Mouse (Mus musculus): ENCODE measurements around the gene Ift27. TPM values are rescaled to one million over a fixed set of nuclear protein-coding genes. Genes with fewer than 3 reads are reported as not detected.

Gene Ift27
- polyA plus RNA-seq, 1 experiment: 27.5 TPM

DNA sequence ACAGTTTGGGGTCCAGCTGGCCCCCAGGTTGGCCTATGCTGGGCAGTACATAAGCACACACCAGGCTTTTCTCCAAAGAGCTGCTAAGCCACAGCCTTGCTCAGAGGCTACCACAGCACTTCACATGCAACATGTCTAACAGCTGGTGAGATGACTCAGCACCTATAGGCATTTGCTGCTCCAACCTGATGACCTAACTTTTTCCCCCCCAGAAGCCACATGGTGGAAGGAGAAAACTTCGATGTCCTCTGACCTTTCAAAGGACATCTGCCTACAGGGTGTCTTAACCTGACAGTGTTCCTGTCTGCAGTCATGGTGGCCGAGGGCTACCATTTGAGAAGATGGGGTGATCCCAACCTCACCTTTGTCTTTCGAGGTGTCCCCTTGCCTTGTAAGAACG is 11.7 kb upstream of the Ift27 start:
- TF ChIP-seq POLR2A (IDR thresholded peaks at IDR 0.05; ENCODE audit: low read depth, low read length): no peak
- TF ChIP-seq CTCF (IDR thresholded peaks at IDR 0.05; ENCODE audit: extremely low read depth, insufficient read depth, insufficient read length, insufficient replicate concordance): no peak
- Histone ChIP-seq H3K36me3 (ENCODE audit: control insufficient read depth, insufficient read depth, low read length) (no peaks in the 10 kb centered on the region), H3K27me3 (ENCODE audit: control insufficient read depth, insufficient read depth, low read length) (no peaks in the 10 kb centered on the region)

GRCm38 (mm10) chr15:78184855-78185254 is 10.9 kb upstream of the Ift27 start:
- no peak overlapping the region for H3K4me3 ChIP-seq (ENCODE audit: extremely low read depth, insufficient read depth, insufficient read length)
- WGBS: 6% methylated on average over 10 of the region's 10 CpGs
- H3K36me3 ChIP-seq (ENCODE audit: control insufficient read depth, insufficient read depth, low read length): no peaks in the 10 kb centered on the region
- DNase-seq (ENCODE audit: low read depth in 1 of 2, low spot score in 2 of 2): peak in 1 of 2 experiments; percentile 34
- no peaks in the 10 kb centered on the region for H3K4me1 ChIP-seq (ENCODE audit: control insufficient read depth, insufficient read depth, insufficient read length)
- TF ChIP-seq CTCF (IDR thresholded peaks at IDR 0.05; ENCODE audit: extremely low read depth, insufficient read depth, insufficient read length, insufficient replicate concordance) (peak; percentile 46; the same call in 1 of the 2 replicates), POLR2A (IDR thresholded peaks at IDR 0.05; ENCODE audit: low read depth, low read length) (no peak)
- no peak overlapping the region for H3K27ac ChIP-seq (ENCODE audit: insufficient read depth, low read length)
- H3K27me3 ChIP-seq (ENCODE audit: control insufficient read depth, insufficient read depth, low read length): no peaks in the 10 kb centered on the region

More for the DNA sequence above, 11.7 kb upstream of the Ift27 start:
- WGBS: 76% methylated on average over 4 of the region's 4 CpGs
- Histone ChIP-seq H3K4me3 (ENCODE audit: extremely low read depth, insufficient read depth, insufficient read length) (no peak overlapping the region), H3K4me1 (ENCODE audit: control insufficient read depth, insufficient read depth, insufficient read length) (no peaks in the 10 kb centered on the region), H3K27ac (ENCODE audit: insufficient read depth, low read length) (no peak overlapping the region)
- no peak for DNase-seq (ENCODE audit: low read depth in 1 of 2, low spot score in 2 of 2)

GRCm38 (mm10) chr15:78181701-78182405 is 7.9 kb upstream of the Ift27 start:
- no peaks in the 10 kb centered on the region for H3K36me3 ChIP-seq (ENCODE audit: control insufficient read depth, insufficient read depth, low read length)
- 50% methylated on average over 8 of the region's 8 CpGs for WGBS
- TF ChIP-seq CTCF (IDR thresholded peaks at IDR 0.05; ENCODE audit: extremely low read depth, insufficient read depth, insufficient read length, insufficient replicate concordance) (no peak), POLR2A (IDR thresholded peaks at IDR 0.05; ENCODE audit: low read depth, low read length) (no peak)
- DNase-seq (ENCODE audit: low read depth in 1 of 2, low spot score in 2 of 2): no peak
- H3K4me3 ChIP-seq (ENCODE audit: extremely low read depth, insufficient read depth, insufficient read length): no peak overlapping the region
- no peaks in the 10 kb centered on the region for H3K4me1 ChIP-seq (ENCODE audit: control insufficient read depth, insufficient read depth, insufficient read length)
- no peak overlapping the region for H3K27ac ChIP-seq (ENCODE audit: insufficient read depth, low read length)
- H3K27me3 ChIP-seq (ENCODE audit: control insufficient read depth, insufficient read depth, low read length): no peaks in the 10 kb centered on the region

DNA sequence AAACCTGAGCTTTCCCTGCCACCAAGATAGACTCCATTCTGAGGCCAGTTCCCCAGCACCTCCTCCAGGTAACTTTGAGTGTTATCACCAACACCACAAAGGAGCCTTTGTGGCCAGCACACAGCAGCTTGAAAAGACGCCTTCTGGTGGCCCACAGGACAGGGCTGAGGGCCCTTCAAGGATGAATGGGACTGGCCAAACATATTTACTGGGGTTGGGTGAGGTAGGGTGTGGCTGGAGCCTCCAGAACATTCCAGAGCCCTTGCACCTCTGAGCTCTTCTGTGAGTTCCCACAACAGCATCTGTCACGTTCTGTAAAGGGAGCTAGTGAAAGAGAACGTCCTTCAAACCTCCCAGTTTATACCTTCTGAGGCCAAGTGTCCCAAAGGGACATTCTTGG is 5.9 kb upstream of the Ift27 start:
- no peak for TF ChIP-seq CTCF (IDR thresholded peaks at IDR 0.05; ENCODE audit: extremely low read depth, insufficient read depth, insufficient read length, insufficient replicate concordance)
- TF ChIP-seq POLR2A (IDR thresholded peaks at IDR 0.05; ENCODE audit: low read depth, low read length): no peak
- DNase-seq (ENCODE audit: low read depth in 1 of 2, low spot score in 2 of 2): no peak
- Histone ChIP-seq H3K27ac (ENCODE audit: insufficient read depth, low read length) (no peak overlapping the region), H3K4me1 (ENCODE audit: control insufficient read depth, insufficient read depth, insufficient read length) (no peaks in the 10 kb centered on the region), H3K36me3 (ENCODE audit: control insufficient read depth, insufficient read depth, low read length) (no peaks in the 10 kb centered on the region), H3K4me3 (ENCODE audit: extremely low read depth, insufficient read depth, insufficient read length) (no peak overlapping the region), H3K27me3 (ENCODE audit: control insufficient read depth, insufficient read depth, low read length) (no peaks in the 10 kb centered on the region)
- 88% methylated on average over 3 of the region's 3 CpGs for WGBS

DNA sequence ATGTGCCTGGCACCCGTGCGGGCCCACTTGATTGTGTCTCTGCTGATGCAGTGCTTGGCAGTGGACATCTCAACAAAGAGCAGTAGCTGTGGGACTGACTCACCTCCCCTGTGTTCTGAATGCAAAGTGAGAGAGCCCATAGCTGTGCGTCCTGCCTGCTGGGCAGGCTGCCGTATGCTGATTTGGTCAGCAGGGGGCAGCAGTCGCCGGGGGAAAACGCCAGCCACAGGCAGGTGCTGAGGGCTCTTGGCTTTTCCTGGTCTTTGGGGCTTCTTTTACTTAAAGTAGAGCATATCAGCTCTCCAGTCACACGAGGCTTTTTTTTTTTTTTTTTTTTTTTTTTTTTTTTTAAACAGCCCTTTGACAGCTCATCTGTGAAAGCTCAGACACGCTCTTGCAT is 4.5 kb upstream of the Ift27 start:
- DNase-seq (ENCODE audit: low read depth in 1 of 2, low spot score in 2 of 2): peak in 1 of 2 experiments; percentile 77
- Histone ChIP-seq H3K4me3 (ENCODE audit: extremely low read depth, insufficient read depth, insufficient read length) (no peak overlapping the region), H3K27me3 (ENCODE audit: control insufficient read depth, insufficient read depth, low read length) (no peaks in the 10 kb centered on the region), H3K36me3 (ENCODE audit: control insufficient read depth, insufficient read depth, low read length) (no peaks in the 10 kb centered on the region), H3K4me1 (ENCODE audit: control insufficient read depth, insufficient read depth, insufficient read length) (peaks cover under 1% of the 10 kb centered on the region; the same call in 1 of the 2 replicates), H3K27ac (ENCODE audit: insufficient read depth, low read length) (no peak overlapping the region)
- 4% methylated on average over 9 of the region's 9 CpGs for WGBS
- peak; percentile 98 for TF ChIP-seq CTCF (IDR thresholded peaks at IDR 0.05; ENCODE audit: extremely low read depth, insufficient read depth, insufficient read length, insufficient replicate concordance)
- TF ChIP-seq POLR2A (IDR thresholded peaks at IDR 0.05; ENCODE audit: low read depth, low read length): no peak

DNA sequence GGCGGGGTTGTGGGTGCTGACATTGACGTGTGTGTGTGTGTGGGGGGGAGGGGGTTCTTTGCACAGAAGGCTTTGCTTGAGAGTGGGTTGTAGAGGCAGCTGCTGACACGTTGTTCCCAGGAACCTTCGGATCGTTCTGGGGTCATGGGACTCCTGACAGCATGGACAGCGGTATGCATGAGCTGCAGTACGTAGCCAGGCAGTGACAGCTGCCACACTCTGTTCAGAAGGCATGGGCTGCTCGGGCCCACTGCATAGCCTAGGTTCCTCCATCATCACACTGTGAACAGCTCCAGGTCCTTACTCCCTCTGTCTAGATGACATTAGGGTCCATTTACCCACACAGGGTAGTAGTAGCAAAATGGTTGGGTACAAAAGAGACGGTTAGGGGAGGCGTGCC is 3.4 kb upstream of the Ift27 start:
- peaks cover 9% of the 10 kb centered on the region; the same call in 1 of the 2 replicates for H3K4me1 ChIP-seq (ENCODE audit: control insufficient read depth, insufficient read depth, insufficient read length)
- H3K27me3 ChIP-seq (ENCODE audit: control insufficient read depth, insufficient read depth, low read length): no peaks in the 10 kb centered on the region
- no peak overlapping the region for H3K4me3 ChIP-seq (ENCODE audit: extremely low read depth, insufficient read depth, insufficient read length)
- DNase-seq (ENCODE audit: low read depth in 1 of 2, low spot score in 2 of 2): no peak
- no peaks in the 10 kb centered on the region for H3K36me3 ChIP-seq (ENCODE audit: control insufficient read depth, insufficient read depth, low read length)
- 78% methylated on average over 10 of the region's 10 CpGs for WGBS
- no peak overlapping the region for H3K27ac ChIP-seq (ENCODE audit: insufficient read depth, low read length)
- TF ChIP-seq CTCF (IDR thresholded peaks at IDR 0.05; ENCODE audit: extremely low read depth, insufficient read depth, insufficient read length, insufficient replicate concordance) (no peak), POLR2A (IDR thresholded peaks at IDR 0.05; ENCODE audit: low read depth, low read length) (no peak)

- Histone ChIP-seq H3K27me3 (ENCODE audit: control insufficient read depth, insufficient read depth, low read length) (no peaks in the 10 kb centered on the region), H3K4me1 (ENCODE audit: control insufficient read depth, insufficient read depth, insufficient read length) (peaks cover 20% of the 10 kb centered on the region; the same call in 1 of the 2 replicates), H3K36me3 (ENCODE audit: control insufficient read depth, insufficient read depth, low read length) (no peaks in the 10 kb centered on the region), H3K27ac (ENCODE audit: insufficient read depth, low read length) (peak overlapping the region; percentile 53; the same call in 1 of the 2 replicates), H3K4me3 (ENCODE audit: extremely low read depth, insufficient read depth, insufficient read length) (peak overlapping the region; percentile 5; the same call in 1 of the 2 replicates)
- DNase-seq (ENCODE audit: low read depth in 1 of 2, low spot score in 2 of 2): no peak
- 79% methylated on average over 6 of the region's 6 CpGs for WGBS
- TF ChIP-seq CTCF (IDR thresholded peaks at IDR 0.05; ENCODE audit: extremely low read depth, insufficient read depth, insufficient read length, insufficient replicate concordance) (no peak), POLR2A (IDR thresholded peaks at IDR 0.05; ENCODE audit: low read depth, low read length) (no peak)
Measured at GRCm38 (mm10) chr15:78174887-78175245, 959 bp upstream of the Ift27 start.
